Mouse (Mus musculus): ENCODE data around the gene Cpa2. TPM values are rescaled to one million over a fixed set of nuclear protein-coding genes. Genes with fewer than 3 reads are reported as not detected.
A peak's percentile ranks its signal among the peaks of the same experiment; 100 is the strongest.

Gene Cpa2
- total RNA-seq (2021) (not detected), polyA plus RNA-seq (2012; rRNA removed) (0.12 TPM in 1 of 2 replicates, not detected in the other)
- long read RNA-seq: 0 reads

DNA sequence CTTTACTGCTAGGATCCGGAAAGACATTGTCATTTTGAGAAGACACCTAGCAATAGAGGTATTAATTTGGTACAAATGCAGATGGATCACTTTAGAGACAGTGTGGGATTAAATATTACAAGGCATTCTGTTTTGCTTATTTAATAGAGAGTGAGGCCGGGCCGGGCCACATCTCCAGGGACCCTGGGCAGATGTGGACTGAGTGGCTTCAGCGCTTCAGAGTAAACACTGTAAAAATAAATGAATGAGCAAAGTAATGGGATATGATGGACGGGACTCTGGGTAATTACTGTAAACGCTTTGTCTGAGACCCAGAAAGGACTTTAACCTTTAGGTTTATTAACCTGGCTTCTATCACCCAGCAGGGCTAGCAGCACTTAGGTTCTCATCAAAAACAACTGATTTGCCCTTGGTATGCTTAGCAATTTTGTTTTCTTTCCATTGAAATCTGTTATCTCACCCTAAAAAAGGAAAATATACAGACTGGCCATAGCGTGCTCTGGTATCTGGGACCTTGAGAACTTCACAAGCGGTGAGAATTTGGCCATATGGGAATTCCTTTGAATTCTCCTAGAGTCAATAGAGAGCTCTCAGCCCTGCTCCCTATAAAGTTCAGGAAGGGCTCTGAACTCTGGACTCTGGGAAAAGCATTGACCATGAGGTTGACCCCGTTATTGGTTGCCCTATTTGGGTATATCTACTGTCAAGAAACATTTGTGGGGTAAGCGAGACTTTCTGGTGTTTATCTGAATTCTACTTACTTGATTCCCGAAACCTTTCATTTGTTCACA, at the start of gene Cpa2:
Gene Cpa2 (plus strand): TSS at position 574 of the 791 bp plus-strand sequence.
- intact Hi-C loops (cut with DNase I): no loop called here
- no peak for DNase-seq
- 79% methylated on average over 11 of the region's 11 CpGs for WGBS
- Histone ChIP-seq H3K9ac (ENCODE audit: low read depth, low read length) (no peak within 1 kb of the TSS), H3K4me3 (no peak within 1 kb of the TSS), H3K27ac (no peak within 1 kb of the TSS), H3K27me3 (ENCODE audit: control insufficient read depth, insufficient read depth, low read length) (no peaks in the 10 kb centered on the region), H3K4me1 (ENCODE audit: control insufficient read depth, insufficient read depth, low read length) (no peaks in the 10 kb centered on the region; the same call in 1 of the 2 replicates), H3K36me3 (ENCODE audit: control insufficient read depth, insufficient read depth, low read length) (no peaks in the 10 kb centered on the region), H3K79me2 (replicated peaks; ENCODE audit: control insufficient read depth, insufficient read depth, low read length) (no peaks in the 10 kb centered on the region)
- no peak for TF ChIP-seq POLR2A (IDR thresholded peaks at IDR 0.05; ENCODE audit: insufficient read depth, low read depth, low read length)
- TF ChIP-seq EP300 (IDR thresholded peaks at IDR 0.05; ENCODE audit: insufficient read depth, low read depth, low read length): no peak
- TF ChIP-seq CTCF (IDR thresholded peaks at IDR 0.05): no peak

DNA sequence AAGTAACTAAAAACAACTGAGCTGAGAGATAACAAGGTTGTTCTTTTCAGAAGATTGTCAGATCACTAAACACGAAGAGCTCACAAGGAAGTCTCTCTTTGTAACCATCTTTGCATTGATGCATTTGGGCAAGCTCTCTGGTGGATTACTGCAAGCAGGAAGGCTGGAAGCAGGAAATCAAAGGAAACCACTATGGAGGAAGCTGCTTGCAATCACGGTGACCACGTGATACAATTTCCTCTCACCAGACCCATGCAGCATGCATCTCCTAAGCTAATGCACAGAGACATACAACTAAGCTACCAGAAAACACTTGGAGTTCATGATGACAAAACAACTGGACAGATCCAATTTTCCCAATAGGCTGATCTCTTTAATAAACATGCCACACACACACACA, 42.3 kb upstream of the Cpa2 start:
- Histone ChIP-seq H3K4me1 (ENCODE audit: control insufficient read depth, insufficient read depth, low read length) (no peaks in the 10 kb centered on the region), H3K27me3 (ENCODE audit: control insufficient read depth, insufficient read depth, low read length) (no peaks in the 10 kb centered on the region), H3K36me3 (ENCODE audit: control insufficient read depth, insufficient read depth, low read length) (peaks cover 3% of the 10 kb centered on the region), H3K27ac (no peak overlapping the region), H3K79me2 (replicated peaks; ENCODE audit: control insufficient read depth, insufficient read depth, low read length) (no peaks in the 10 kb centered on the region), H3K4me3 (no peak overlapping the region), H3K9ac (ENCODE audit: low read depth, low read length) (no peak overlapping the region)
- WGBS: 43% methylated on average over 3 of the region's 3 CpGs
- TF ChIP-seq CTCF (IDR thresholded peaks at IDR 0.05) (no peak), POLR2A (IDR thresholded peaks at IDR 0.05; ENCODE audit: insufficient read depth, low read depth, low read length) (no peak), EP300 (IDR thresholded peaks at IDR 0.05; ENCODE audit: insufficient read depth, low read depth, low read length) (no peak)
- intact Hi-C loops (cut with DNase I): no loop called here
- DNase-seq: no peak

- Histone ChIP-seq H3K4me3 (peak overlapping the region; percentile 71), H3K4me1 (ENCODE audit: control insufficient read depth, insufficient read depth, low read length) (no peaks in the 10 kb centered on the region), H3K36me3 (ENCODE audit: control insufficient read depth, insufficient read depth, low read length) (no peaks in the 10 kb centered on the region), H3K27ac (peak overlapping the region; percentile 85), H3K27me3 (ENCODE audit: control insufficient read depth, insufficient read depth, low read length) (no peaks in the 10 kb centered on the region), H3K79me2 (replicated peaks; ENCODE audit: control insufficient read depth, insufficient read depth, low read length) (no peaks in the 10 kb centered on the region), H3K9ac (ENCODE audit: low read depth, low read length) (peak overlapping the region; percentile 74)
- no peak for TF ChIP-seq POLR2A (IDR thresholded peaks at IDR 0.05; ENCODE audit: insufficient read depth, low read depth, low read length)
- TF ChIP-seq EP300 (IDR thresholded peaks at IDR 0.05; ENCODE audit: insufficient read depth, low read depth, low read length): no peak
- TF ChIP-seq CTCF (IDR thresholded peaks at IDR 0.05): no peak
- DNase-seq: no peak
- WGBS: 14% methylated on average over 2 of the region's 2 CpGs
- intact Hi-C loops (cut with DNase I): no loop called here
These were observed 32.6 kb upstream of the Cpa2 start for GRCm38 (mm10) chr6:30508824-30509223.

GRCm38 (mm10) chr6:30509265-30510239, 31.8 kb upstream of the Cpa2 start, which contains the start of the genes Tmem209 and Ssmem1:
Gene Tmem209 (minus strand): TSS chr6:30509783.
Gene Ssmem1 (plus strand): TSS chr6:30509849.
- DNase-seq: peak; percentile 99
- H3K79me2 ChIP-seq (replicated peaks; ENCODE audit: control insufficient read depth, insufficient read depth, low read length): no peaks in the 10 kb centered on the region
- no peaks in the 10 kb centered on the region for H3K27me3 ChIP-seq (ENCODE audit: control insufficient read depth, insufficient read depth, low read length)
- under 1% methylated on average over 37 of the region's 37 CpGs for WGBS
- TF ChIP-seq EP300 (IDR thresholded peaks at IDR 0.05; ENCODE audit: insufficient read depth, low read depth, low read length) (peak; percentile 68), CTCF (IDR thresholded peaks at IDR 0.05) (no peak), POLR2A (IDR thresholded peaks at IDR 0.05; ENCODE audit: insufficient read depth, low read depth, low read length) (peak; percentile 99)
- peak within 1 kb of the TSS; percentile 71 for H3K4me3 ChIP-seq
- intact Hi-C loops (cut with DNase I): no loop called here
- peak within 1 kb of the TSS; percentile 74 for H3K9ac ChIP-seq (ENCODE audit: low read depth, low read length)
- peak within 1 kb of the TSS; percentile 88 for H3K27ac ChIP-seq
- no peaks in the 10 kb centered on the region for H3K36me3 ChIP-seq (ENCODE audit: control insufficient read depth, insufficient read depth, low read length)
- H3K4me1 ChIP-seq (ENCODE audit: control insufficient read depth, insufficient read depth, low read length): no peaks in the 10 kb centered on the region

- Histone ChIP-seq H3K4me3 (no peak overlapping the region), H3K9ac (ENCODE audit: low read depth, low read length) (no peak overlapping the region), H3K79me2 (replicated peaks; ENCODE audit: control insufficient read depth, insufficient read depth, low read length) (no peaks in the 10 kb centered on the region), H3K27ac (peak overlapping the region; percentile 88), H3K27me3 (ENCODE audit: control insufficient read depth, insufficient read depth, low read length) (no peaks in the 10 kb centered on the region), H3K36me3 (ENCODE audit: control insufficient read depth, insufficient read depth, low read length) (no peaks in the 10 kb centered on the region), H3K4me1 (ENCODE audit: control insufficient read depth, insufficient read depth, low read length) (no peaks in the 10 kb centered on the region)
- intact Hi-C loops (cut with DNase I): no loop called here
- 69% methylated on average over 5 of the region's 5 CpGs for WGBS
- DNase-seq: peak in 1 of 2 experiments; percentile 28
- TF ChIP-seq CTCF (IDR thresholded peaks at IDR 0.05) (no peak), POLR2A (IDR thresholded peaks at IDR 0.05; ENCODE audit: insufficient read depth, low read depth, low read length) (no peak), EP300 (IDR thresholded peaks at IDR 0.05; ENCODE audit: insufficient read depth, low read depth, low read length) (no peak)
These were observed 31.1 kb upstream of the Cpa2 start for GRCm38 (mm10) chr6:30510291-30510690.

All from heart, adult 2 months (tissue).